Mouse (Mus musculus): ENCODE data around the gene Sobp. TPM values are rescaled to one million over a fixed set of nuclear protein-coding genes. Genes with fewer than 3 reads are reported as not detected.

Gene Sobp
- total and polyA plus RNA-seq, 2 experiments from 2014 or later, result 3.0 to 3.9 TPM

GRCm38 (mm10) chr10:43217361-43217900, 43.1 kb upstream of the Sobp start:
- no peak overlapping the region for H3K4me2 ChIP-seq (ENCODE audit: low read depth, low read length)
- WGBS, result 83% methylated on average over 13 of the region's 13 CpGs
- no peak overlapping the region for H3K4me3 ChIP-seq (ENCODE audit: low read depth, low read length)
- H3K9ac ChIP-seq (replicated peaks; ENCODE audit: low read depth, low read length), result no peak overlapping the region
- TF ChIP-seq EP300 (IDR thresholded peaks at IDR 0.05; ENCODE audit: low read depth) (no peak), CTCF (IDR thresholded peaks at IDR 0.05; ENCODE audit: low read depth) (no peak)
- no peaks in the 10 kb centered on the region for H3K9me3 ChIP-seq (replicated peaks; ENCODE audit: control insufficient read depth, low read length)
- H3K27ac ChIP-seq (ENCODE audit: low read depth), result no peak overlapping the region
- H3K36me3 ChIP-seq (replicated peaks; ENCODE audit: control insufficient read depth, insufficient read depth, low read length), result no peaks in the 10 kb centered on the region
- ATAC-seq (ENCODE audit: insufficient read depth, low read depth) (no peak), DNase-seq (ENCODE audit: low spot score) (no peak)
- H3K4me1 ChIP-seq (ENCODE audit: control insufficient read depth, insufficient read depth), result peaks cover 11% of the 10 kb centered on the region
- no peaks in the 10 kb centered on the region for H3K27me3 ChIP-seq (ENCODE audit: control insufficient read depth, insufficient read depth, low read length)

GRCm38 (mm10) chr10:43211866-43212265, 37.5 kb upstream of the Sobp start:
- DNase-seq (ENCODE audit: low spot score), result no peak

GRCm38 (mm10) chr10:43203865-43204264, 29.5 kb upstream of the Sobp start:
- no peaks in the 10 kb centered on the region for H3K9me3 ChIP-seq (replicated peaks; ENCODE audit: control insufficient read depth, low read length)
- ATAC-seq (ENCODE audit: insufficient read depth, low read depth) (no peak), DNase-seq (ENCODE audit: low spot score) (no peak)
- TF ChIP-seq CTCF (IDR thresholded peaks at IDR 0.05; ENCODE audit: low read depth) (no peak), EP300 (IDR thresholded peaks at IDR 0.05; ENCODE audit: low read depth) (no peak)
- no peaks in the 10 kb centered on the region for H3K4me1 ChIP-seq (ENCODE audit: control insufficient read depth, insufficient read depth)
- H3K36me3 ChIP-seq (replicated peaks; ENCODE audit: control insufficient read depth, insufficient read depth, low read length), result no peaks in the 10 kb centered on the region
- H3K4me2 ChIP-seq (ENCODE audit: low read depth, low read length), result no peak overlapping the region
- H3K4me3 ChIP-seq (ENCODE audit: low read depth, low read length), result no peak overlapping the region
- 80% methylated on average over 3 of the region's 3 CpGs for WGBS
- no peak overlapping the region for H3K9ac ChIP-seq (replicated peaks; ENCODE audit: low read depth, low read length)
- H3K27ac ChIP-seq (ENCODE audit: low read depth), result no peak overlapping the region
- no peaks in the 10 kb centered on the region for H3K27me3 ChIP-seq (ENCODE audit: control insufficient read depth, insufficient read depth, low read length)

More at GRCm38 (mm10) chr10:43211866-43212265, 37.5 kb upstream of the Sobp start:
- 40% methylated on average over 6 of the region's 6 CpGs for WGBS
- Histone ChIP-seq H3K9ac (replicated peaks; ENCODE audit: low read depth, low read length) (no peak overlapping the region), H3K36me3 (replicated peaks; ENCODE audit: control insufficient read depth, insufficient read depth, low read length) (no peaks in the 10 kb centered on the region), H3K4me1 (ENCODE audit: control insufficient read depth, insufficient read depth) (no peaks in the 10 kb centered on the region), H3K9me3 (replicated peaks; ENCODE audit: control insufficient read depth, low read length) (no peaks in the 10 kb centered on the region), H3K27ac (ENCODE audit: low read depth) (no peak overlapping the region), H3K27me3 (ENCODE audit: control insufficient read depth, insufficient read depth, low read length) (no peaks in the 10 kb centered on the region), H3K4me2 (ENCODE audit: low read depth, low read length) (no peak overlapping the region), H3K4me3 (ENCODE audit: low read depth, low read length) (no peak overlapping the region)
- peak; percentile 19 for TF ChIP-seq CTCF (IDR thresholded peaks at IDR 0.05; ENCODE audit: low read depth)
- TF ChIP-seq EP300 (IDR thresholded peaks at IDR 0.05; ENCODE audit: low read depth), result no peak
- no peak for ATAC-seq (ENCODE audit: insufficient read depth, low read depth)

- no peak for ATAC-seq (ENCODE audit: insufficient read depth, low read depth)
- 90% methylated on average over 2 of the region's 2 CpGs for WGBS
These were observed 25.9 kb upstream of the Sobp start for GRCm38 (mm10) chr10:43200206-43200605.

DNA sequence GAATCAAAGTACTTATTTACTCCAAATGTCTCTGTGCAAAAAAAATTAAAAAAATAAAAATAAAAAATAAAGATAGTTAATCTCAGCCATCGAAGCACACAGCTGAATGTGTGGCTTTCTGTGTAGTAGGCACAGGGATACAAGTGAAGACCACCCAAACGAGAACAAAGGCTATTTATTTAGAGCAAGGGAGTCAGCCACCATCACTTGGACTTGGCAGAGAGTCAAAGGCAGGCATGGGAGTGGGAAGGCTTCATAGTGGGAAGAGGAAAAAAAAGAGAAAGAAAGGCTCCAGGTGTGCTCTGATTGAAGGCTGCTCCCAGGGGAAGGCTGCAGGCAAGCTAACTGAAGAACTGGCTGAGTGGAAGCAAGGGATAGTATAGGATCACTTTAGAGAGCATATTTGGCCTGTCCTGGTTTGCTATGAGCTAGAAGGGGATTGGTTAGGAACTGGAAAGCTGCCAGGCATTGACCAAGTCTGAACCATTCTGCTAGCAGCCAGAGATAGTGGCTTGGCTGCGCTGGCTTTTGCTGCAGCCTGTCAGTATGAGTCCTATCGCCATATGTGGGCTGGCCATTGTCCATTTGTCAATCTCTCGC, 6.1 kb upstream of the Sobp start:
- TF ChIP-seq EP300 (IDR thresholded peaks at IDR 0.05; ENCODE audit: low read depth) (no peak), CTCF (IDR thresholded peaks at IDR 0.05; ENCODE audit: low read depth) (no peak)
- no peak overlapping the region for H3K27ac ChIP-seq (ENCODE audit: low read depth)
- H3K9ac ChIP-seq (replicated peaks; ENCODE audit: low read depth, low read length), result no peak overlapping the region
- H3K9me3 ChIP-seq (replicated peaks; ENCODE audit: control insufficient read depth, low read length), result no peaks in the 10 kb centered on the region
- H3K27me3 ChIP-seq (ENCODE audit: control insufficient read depth, insufficient read depth, low read length), result 0 out of 2 replicates have a peak, but pooled peaks cover 4% of the 10 kb centered on the region
- ATAC-seq (ENCODE audit: insufficient read depth, low read depth) (no peak), DNase-seq (ENCODE audit: low spot score) (no peak)
- H3K36me3 ChIP-seq (replicated peaks; ENCODE audit: control insufficient read depth, insufficient read depth, low read length), result no peaks in the 10 kb centered on the region
- WGBS, result 24% methylated on average over 5 of the region's 5 CpGs
- H3K4me2 ChIP-seq (ENCODE audit: low read depth, low read length), result no peak overlapping the region
- peaks cover 9% of the 10 kb centered on the region; the same call in 1 of the 2 replicates for H3K4me1 ChIP-seq (ENCODE audit: control insufficient read depth, insufficient read depth)
- H3K4me3 ChIP-seq (ENCODE audit: low read depth, low read length), result no peak overlapping the region

More at GRCm38 (mm10) chr10:43200206-43200605, 25.9 kb upstream of the Sobp start:
- Histone ChIP-seq H3K4me1 (ENCODE audit: control insufficient read depth, insufficient read depth) (no peaks in the 10 kb centered on the region), H3K36me3 (replicated peaks; ENCODE audit: control insufficient read depth, insufficient read depth, low read length) (no peaks in the 10 kb centered on the region), H3K4me2 (ENCODE audit: low read depth, low read length) (no peak overlapping the region), H3K4me3 (ENCODE audit: low read depth, low read length) (no peak overlapping the region), H3K27ac (ENCODE audit: low read depth) (no peak overlapping the region), H3K27me3 (ENCODE audit: control insufficient read depth, insufficient read depth, low read length) (no peaks in the 10 kb centered on the region), H3K9me3 (replicated peaks; ENCODE audit: control insufficient read depth, low read length) (no peaks in the 10 kb centered on the region), H3K9ac (replicated peaks; ENCODE audit: low read depth, low read length) (no peak overlapping the region)
- TF ChIP-seq CTCF (IDR thresholded peaks at IDR 0.05; ENCODE audit: low read depth) (no peak), EP300 (IDR thresholded peaks at IDR 0.05; ENCODE audit: low read depth) (no peak)
- no peak for DNase-seq (ENCODE audit: low spot score)
